Mouse (Mus musculus) spleen, adult 2 months (tissue): Measurements from ENCODE around the gene Rit1. TPM values are rescaled to one million over a fixed set of nuclear protein-coding genes. Genes with fewer than 3 reads are reported as not detected.
"Not testable (repeated sequence)": the region's sequence is repeated elsewhere in the genome, so short reads cannot be mapped to it uniquely, and the experiment has no call there.

ENCODE experiments used
- DNase-seq, 2 experiments: peaks; one replicate each; pipeline versions ENCODE4 v3.0.0 to v3.0.0-alpha.2; 2012 to 2021; ENCODE audit warnings: low spot score in 2 of 2, low read depth in 1 of 2
- H3K27ac ChIP-seq: fragments of 200-500 bp; 2 replicates; pipeline ENCODE4 v1.5.1; 2012; ENCODE audit warnings: low read length, inconsistent platforms; ENCODE audit not compliant: insufficient read depth
- H3K27me3 ChIP-seq: fragments of 200-500 bp; 2 replicates; pipeline ENCODE4 v1.6.1; 2012; ENCODE audit warnings: mild to moderate bottlenecking, moderate library complexity, low read length, inconsistent platforms; ENCODE audit not compliant: control insufficient read depth, insufficient read depth
- H3K36me3 ChIP-seq: fragments of 200-500 bp; 2 replicates; pipeline ENCODE4 v1.6.1; 2012; ENCODE audit warnings: mild to moderate bottlenecking, low read length, inconsistent platforms; ENCODE audit not compliant: control insufficient read depth, insufficient read depth
- H3K4me1 ChIP-seq: fragments of 200-500 bp; 2 replicates; pipeline ENCODE4 v1.6.1; 2011; ENCODE audit warnings: inconsistent platforms; ENCODE audit not compliant: control insufficient read depth, insufficient read depth, insufficient read length
- H3K4me3 ChIP-seq: fragments of 200-500 bp; 2 replicates; pipeline ENCODE4 v1.5.1; 2011; ENCODE audit warnings: mild to moderate bottlenecking, inconsistent platforms; ENCODE audit not compliant: insufficient read depth, insufficient read length; ENCODE audit errors: extremely low read depth
- WGBS: fragments of 180-500 bp; shearing (Covaris S2); methylation state at CpG from one replicate; pipeline ENCODE4 v1.1.7; 2018; 5-methylcytosine and 5-hydroxymethylcytosine counted together
- polyA plus RNA-seq: library from polyadenylated mRNA; depleted of rRNA; stranded (reverse); fragments of >200 nt; gene quantifications from 2 replicates; pipeline ENCODE4 v1.2.3, GENCODE M21; 2012; rRNA removed

Gene Rit1
- polyA plus RNA-seq, 1 experiment: 32.9 TPM

DNA sequence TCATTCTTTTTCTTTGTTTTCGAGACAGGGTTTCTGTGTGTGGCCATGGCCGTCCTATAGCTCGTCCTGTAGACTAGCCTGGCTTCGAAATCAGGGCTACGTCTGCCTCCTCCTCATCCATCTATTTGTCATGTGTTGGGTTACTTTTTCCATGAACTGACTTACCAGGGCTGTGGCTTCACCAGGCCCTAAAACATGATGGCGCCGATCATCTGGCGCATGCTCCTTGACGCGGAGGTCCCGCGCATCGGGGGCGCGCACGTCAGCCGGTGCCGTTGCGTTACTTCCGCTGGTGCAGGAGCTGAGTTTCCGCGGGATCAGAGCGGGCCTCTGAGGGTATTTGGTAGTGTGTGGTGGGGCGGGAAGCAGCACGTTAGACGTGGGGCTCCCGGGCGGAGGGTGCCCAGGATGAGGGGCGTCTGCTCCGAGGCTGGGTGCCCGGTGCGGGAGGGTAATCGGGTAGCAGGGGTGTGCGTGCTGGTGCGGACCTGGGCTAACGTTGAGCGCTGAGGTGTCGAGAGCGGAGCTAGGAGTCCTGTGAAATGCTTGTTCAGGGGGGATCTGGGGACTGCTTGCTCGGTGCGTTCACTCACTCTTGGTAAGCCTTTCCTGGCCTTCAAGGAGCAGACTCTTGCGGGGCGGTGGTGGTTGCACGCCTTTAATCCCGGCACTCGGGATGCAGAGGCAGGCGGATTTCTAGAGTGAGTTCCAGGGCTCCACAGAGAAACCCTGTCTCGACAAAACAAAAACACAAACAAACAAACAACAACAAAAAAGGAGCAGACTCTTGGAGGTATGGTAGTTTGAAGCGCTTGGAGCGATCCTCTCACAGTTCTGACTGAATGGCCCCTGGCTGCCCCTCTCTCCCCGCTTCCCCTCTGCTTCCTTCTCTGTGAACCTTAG lies 58.6 kb downstream of the Rit1 start, which contains the start of gene Syt11:
TSS of gene Syt11 (minus strand) at position 226 of the 903 bp plus-strand sequence.
- H3K36me3 ChIP-seq, H3K4me1 ChIP-seq, H3K27ac ChIP-seq, H3K27me3 ChIP-seq: not testable (repeated sequence)
- DNase-seq: peak in 1 of 2 experiments; percentile 23
- 6% methylated on average over 40 of the region's 51 CpGs for WGBS
- peak within 1 kb of the TSS; percentile 59 for H3K4me3 ChIP-seq

Other genes starting within 250 kb of the Rit1 start
- 51.3 and 72.3 TPM in 2 replicates for gene Lmna, start 206.9 kb upstream of the Rit1 start, polyA plus RNA-seq
- 1.00 and 1.0 TPM in 2 replicates for gene Mex3a, start 184.4 kb upstream of the Rit1 start, polyA plus RNA-seq
- 1.0 and 1.3 TPM in 2 replicates for gene Rab25, start 168.5 kb upstream of the Rit1 start, polyA plus RNA-seq
- 104 and 141 TPM in 2 replicates for gene Lamtor2, start 163.8 kb upstream of the Rit1 start, polyA plus RNA-seq
- gene Ubqln4, start 163.1 kb upstream of the Rit1 start, polyA plus RNA-seq: 32.5 and 33.7 TPM in 2 replicates
- 77.2 and 88.7 TPM in 2 replicates for gene Ssr2, start 141.0 kb upstream of the Rit1 start, polyA plus RNA-seq
- 120 and 146 TPM in 2 replicates for gene Arhgef2, start 110.9 kb upstream of the Rit1 start, polyA plus RNA-seq
- not detected in 2 replicates for gene Rxfp4, start 63.7 kb upstream of the Rit1 start, polyA plus RNA-seq
- 36.0 and 40.5 TPM in 2 replicates for gene Khdc4, start 31.0 kb upstream of the Rit1 start, polyA plus RNA-seq
- 3.6 and 5.0 TPM in 2 replicates for gene Syt11, start 58.3 kb downstream of the Rit1 start, polyA plus RNA-seq
- gene Gon4l, start 118.4 kb downstream of the Rit1 start, polyA plus RNA-seq: 13.6 and 14.2 TPM in 2 replicates
- 17.9 and 24.0 TPM in 2 replicates for gene Msto1, start 197.2 kb downstream of the Rit1 start, polyA plus RNA-seq
- 5.7 and 6.0 TPM in 2 replicates for gene Ash1l, start 233.8 kb downstream of the Rit1 start, polyA plus RNA-seq
- 23.7 and 26.4 TPM in 2 replicates for gene Dap3, start 234.3 kb downstream of the Rit1 start, polyA plus RNA-seq